Mouse (Mus musculus): ENCODE measurements at regions not wholly inside any gene's neighbourhood (a gene's known extent, or its start where the extent isn't known, plus 50 kb on each side); places are given as distances from the start of the nearest gene placed in this dataset.
A peak's percentile ranks its signal among the peaks of the same experiment; 100 is the strongest.

DNA sequence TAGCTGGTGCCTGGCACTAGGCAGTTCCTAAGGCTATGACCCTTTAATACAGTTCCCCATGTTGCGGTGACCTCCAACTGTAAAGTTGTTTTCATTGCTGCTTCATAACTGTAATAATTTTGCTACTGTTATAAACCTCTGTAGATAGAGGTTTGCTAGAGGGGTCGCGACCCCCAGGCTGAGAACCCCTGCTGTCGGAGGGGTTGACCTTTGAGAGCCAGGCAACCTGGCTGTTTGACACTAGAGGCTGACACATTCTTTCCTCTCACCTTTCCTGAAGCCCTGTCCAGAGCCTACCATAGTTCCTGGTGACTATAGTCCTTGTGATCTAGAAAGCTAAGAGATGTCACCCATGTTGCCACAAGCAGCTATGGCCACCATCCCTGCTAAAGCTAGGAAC is 272.9 kb downstream of the Matn1 start:
- no peak overlapping the region for H3K9ac ChIP-seq
- no peak overlapping the region for H3K4me3 ChIP-seq
- no peak for ATAC-seq (ENCODE audit: insufficient number of reproducible peaks, insufficient read depth, low FRiP score, low TSS enrichment, low read depth)
- no peaks in the 10 kb centered on the region for H3K36me3 ChIP-seq
- H3K27ac ChIP-seq = no peak overlapping the region
- H3K4me1 ChIP-seq = peaks cover 10% of the 10 kb centered on the region
- H3K4me2 ChIP-seq = no peak overlapping the region
- WGBS = 79% methylated on average over 4 of the region's 4 CpGs
- no peaks in the 10 kb centered on the region for H3K27me3 ChIP-seq
- no peaks in the 10 kb centered on the region for H3K9me3 ChIP-seq

DNA sequence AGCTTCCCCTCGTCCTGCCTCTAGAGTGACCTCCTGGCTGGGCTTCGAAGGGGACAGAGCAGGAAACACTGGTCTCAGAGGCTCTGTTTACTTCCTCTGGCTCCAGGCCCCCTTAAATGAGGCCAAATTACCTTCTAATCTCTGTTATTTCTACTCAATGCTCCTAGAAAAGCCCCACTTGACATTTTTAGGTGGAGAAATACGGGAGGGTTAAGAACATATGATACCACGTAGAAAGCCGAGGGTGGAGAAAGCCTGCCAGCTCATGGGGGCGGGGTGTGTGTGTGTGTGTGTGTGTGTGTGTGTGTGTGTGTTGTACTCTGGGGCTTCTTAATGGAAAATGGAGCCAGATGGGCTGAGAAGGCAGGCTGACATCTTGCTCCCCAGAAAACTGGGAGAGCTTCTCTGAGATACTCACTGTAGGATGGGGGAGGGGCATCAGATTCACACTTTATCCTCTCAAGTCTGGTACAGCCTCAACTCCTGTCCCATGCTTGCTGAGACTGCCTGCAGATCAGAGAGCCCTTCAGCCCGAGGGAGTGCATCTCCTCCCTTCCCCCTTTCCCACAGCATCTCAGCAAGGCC is 273.5 kb downstream of the Matn1 start:
- Histone ChIP-seq H3K4me1 (peaks cover 10% of the 10 kb centered on the region), H3K27ac (no peak overlapping the region), H3K27me3 (no peaks in the 10 kb centered on the region), H3K36me3 (no peaks in the 10 kb centered on the region), H3K4me2 (no peak overlapping the region), H3K9ac (no peak overlapping the region), H3K4me3 (no peak overlapping the region), H3K9me3 (no peaks in the 10 kb centered on the region)
- no peak for ATAC-seq (ENCODE audit: insufficient number of reproducible peaks, insufficient read depth, low FRiP score, low TSS enrichment, low read depth)
- WGBS = 27% methylated on average over 7 of the region's 7 CpGs

DNA sequence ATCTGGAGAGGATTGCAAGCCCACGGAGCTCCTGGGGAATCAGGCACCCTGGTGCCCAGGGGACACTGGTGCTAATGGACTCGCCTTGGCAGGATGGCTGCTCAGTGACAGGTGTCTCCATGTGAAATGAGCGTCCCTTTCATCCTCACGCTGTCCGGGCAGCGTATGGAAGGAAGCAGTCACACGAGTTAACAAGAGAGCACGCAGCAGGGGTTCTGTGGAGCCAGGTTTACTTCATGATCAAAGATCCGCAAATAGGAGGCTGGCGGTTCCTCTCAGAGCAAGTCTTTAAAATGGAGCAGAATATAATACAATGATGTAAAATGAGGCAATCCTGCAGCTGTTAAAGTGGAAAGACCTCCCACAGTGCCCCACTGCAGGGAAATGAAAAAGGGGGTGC is 276.8 kb downstream of the Matn1 start:
- Histone ChIP-seq H3K4me2 (no peak overlapping the region), H3K9me3 (no peaks in the 10 kb centered on the region), H3K27ac (no peak overlapping the region), H3K9ac (no peak overlapping the region), H3K36me3 (no peaks in the 10 kb centered on the region), H3K4me1 (peaks cover 10% of the 10 kb centered on the region), H3K27me3 (no peaks in the 10 kb centered on the region), H3K4me3 (no peak overlapping the region)
- ATAC-seq (ENCODE audit: insufficient number of reproducible peaks, insufficient read depth, low FRiP score, low TSS enrichment, low read depth) = no peak
- WGBS = 78% methylated on average over 10 of the region's 10 CpGs

DNA sequence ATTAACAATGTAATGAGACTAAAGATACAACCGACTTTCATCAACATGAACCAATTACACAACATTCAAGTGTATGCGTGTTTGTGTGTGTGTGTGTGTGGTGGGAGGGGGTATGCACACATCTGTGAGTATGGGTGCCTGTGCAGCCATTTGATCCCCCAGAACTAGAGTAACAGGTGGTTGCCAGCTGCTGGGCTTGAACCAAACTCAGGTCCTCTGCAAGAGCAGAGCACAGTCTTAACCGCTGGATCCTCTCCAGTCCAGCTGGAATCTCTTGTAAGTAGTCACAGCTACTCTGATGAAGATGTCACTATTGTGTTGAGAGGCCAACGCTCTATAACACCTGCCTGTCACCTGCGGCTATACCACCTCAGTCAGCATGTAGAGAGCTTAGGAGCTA is 286.2 kb downstream of the Matn1 start:
- 80% methylated on average over 5 of the region's 5 CpGs for WGBS
- Histone ChIP-seq H3K9me3 (no peaks in the 10 kb centered on the region), H3K9ac (no peak overlapping the region), H3K27ac (no peak overlapping the region), H3K4me2 (no peak overlapping the region), H3K4me1 (no peaks in the 10 kb centered on the region), H3K27me3 (no peaks in the 10 kb centered on the region; the same call in 1 of the 2 replicates), H3K36me3 (no peaks in the 10 kb centered on the region), H3K4me3 (no peak overlapping the region)
- ATAC-seq (ENCODE audit: insufficient number of reproducible peaks, insufficient read depth, low FRiP score, low TSS enrichment, low read depth) = no peak

- WGBS = 31% methylated on average over 4 of the region's 4 CpGs
- Histone ChIP-seq H3K27me3 (no peaks in the 10 kb centered on the region; the same call in 1 of the 2 replicates), H3K9ac (no peak overlapping the region), H3K4me2 (no peak overlapping the region), H3K36me3 (no peaks in the 10 kb centered on the region), H3K9me3 (no peaks in the 10 kb centered on the region), H3K4me3 (no peak overlapping the region), H3K27ac (no peak overlapping the region), H3K4me1 (no peaks in the 10 kb centered on the region)
- ATAC-seq (ENCODE audit: insufficient number of reproducible peaks, insufficient read depth, low FRiP score, low TSS enrichment, low read depth) = no peak
Observed at GRCm38 (mm10) chr4:131236611-131237031, 292.4 kb downstream of the Matn1 start.

GRCm38 (mm10) chr4:131238591-131238990 is 294.4 kb downstream of the Matn1 start:
- H3K4me2 ChIP-seq = no peak overlapping the region
- 0 out of 2 replicates have a peak, but pooled peaks cover 4% of the 10 kb centered on the region for H3K4me1 ChIP-seq
- no peaks in the 10 kb centered on the region for H3K36me3 ChIP-seq
- ATAC-seq (ENCODE audit: insufficient number of reproducible peaks, insufficient read depth, low FRiP score, low TSS enrichment, low read depth) = no peak
- H3K9ac ChIP-seq = no peak overlapping the region
- H3K4me3 ChIP-seq = no peak overlapping the region
- H3K27ac ChIP-seq = no peak overlapping the region
- no peaks in the 10 kb centered on the region for H3K9me3 ChIP-seq
- H3K27me3 ChIP-seq = no peaks in the 10 kb centered on the region; the same call in 1 of the 2 replicates
- whole genome bisulfite sequencing = 65% methylated on average over 3 of the region's 3 CpGs

- Histone ChIP-seq H3K27me3 (no peaks in the 10 kb centered on the region; the same call in 1 of the 2 replicates), H3K9ac (no peak overlapping the region), H3K4me3 (no peak overlapping the region), H3K27ac (no peak overlapping the region), H3K36me3 (no peaks in the 10 kb centered on the region), H3K9me3 (no peaks in the 10 kb centered on the region), H3K4me2 (no peak overlapping the region), H3K4me1 (peaks cover 7% of the 10 kb centered on the region; the same call in 1 of the 2 replicates)
- whole genome bisulfite sequencing = 71% methylated on average over 5 of the region's 5 CpGs
- ATAC-seq (ENCODE audit: insufficient number of reproducible peaks, insufficient read depth, low FRiP score, low TSS enrichment, low read depth) = no peak
Observed at GRCm38 (mm10) chr4:131239132-131239531, 294.9 kb downstream of the Matn1 start.

DNA sequence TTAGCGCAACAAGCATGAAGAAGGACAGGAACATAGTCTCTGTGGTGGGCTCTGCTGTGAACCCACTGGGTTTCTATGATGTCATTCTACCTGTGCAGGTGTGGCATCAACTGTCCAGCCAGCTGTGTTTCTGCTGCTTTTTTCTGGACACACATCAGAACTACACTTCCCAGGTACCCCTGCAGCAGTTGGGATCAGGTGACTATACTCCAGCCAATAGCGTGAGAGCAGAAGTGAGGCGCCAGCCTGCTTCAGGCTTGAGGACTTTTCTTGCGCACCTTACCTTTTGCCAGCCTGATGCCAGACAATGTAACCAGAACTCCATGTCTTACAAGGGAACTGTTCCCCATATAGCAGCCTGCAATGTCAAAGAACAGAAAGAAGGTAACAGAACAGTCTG is 296.3 kb downstream of the Matn1 start:
- Histone ChIP-seq H3K4me1 (peaks cover 8% of the 10 kb centered on the region; the same call in 1 of the 2 replicates), H3K27me3 (no peaks in the 10 kb centered on the region; the same call in 1 of the 2 replicates), H3K4me3 (no peak overlapping the region), H3K4me2 (no peak overlapping the region), H3K9me3 (no peaks in the 10 kb centered on the region), H3K36me3 (no peaks in the 10 kb centered on the region), H3K9ac (no peak overlapping the region), H3K27ac (no peak overlapping the region)
- no peak for ATAC-seq (ENCODE audit: insufficient number of reproducible peaks, insufficient read depth, low FRiP score, low TSS enrichment, low read depth)
- 81% methylated on average over 4 of the region's 4 CpGs for WGBS

GRCm38 (mm10) chr4:131242250-131242649 is 298.1 kb downstream of the Matn1 start:
- no peak overlapping the region for H3K4me2 ChIP-seq
- no peak overlapping the region for H3K27ac ChIP-seq
- H3K4me3 ChIP-seq = no peak overlapping the region
- H3K4me1 ChIP-seq = peaks cover 8% of the 10 kb centered on the region; the same call in 1 of the 2 replicates
- no peaks in the 10 kb centered on the region for H3K36me3 ChIP-seq
- H3K9me3 ChIP-seq = no peaks in the 10 kb centered on the region
- no peaks in the 10 kb centered on the region for H3K27me3 ChIP-seq
- H3K9ac ChIP-seq = no peak overlapping the region
- 50% methylated on average over 4 of the region's 4 CpGs for WGBS
- ATAC-seq (ENCODE audit: insufficient number of reproducible peaks, insufficient read depth, low FRiP score, low TSS enrichment, low read depth) = no peak

DNA sequence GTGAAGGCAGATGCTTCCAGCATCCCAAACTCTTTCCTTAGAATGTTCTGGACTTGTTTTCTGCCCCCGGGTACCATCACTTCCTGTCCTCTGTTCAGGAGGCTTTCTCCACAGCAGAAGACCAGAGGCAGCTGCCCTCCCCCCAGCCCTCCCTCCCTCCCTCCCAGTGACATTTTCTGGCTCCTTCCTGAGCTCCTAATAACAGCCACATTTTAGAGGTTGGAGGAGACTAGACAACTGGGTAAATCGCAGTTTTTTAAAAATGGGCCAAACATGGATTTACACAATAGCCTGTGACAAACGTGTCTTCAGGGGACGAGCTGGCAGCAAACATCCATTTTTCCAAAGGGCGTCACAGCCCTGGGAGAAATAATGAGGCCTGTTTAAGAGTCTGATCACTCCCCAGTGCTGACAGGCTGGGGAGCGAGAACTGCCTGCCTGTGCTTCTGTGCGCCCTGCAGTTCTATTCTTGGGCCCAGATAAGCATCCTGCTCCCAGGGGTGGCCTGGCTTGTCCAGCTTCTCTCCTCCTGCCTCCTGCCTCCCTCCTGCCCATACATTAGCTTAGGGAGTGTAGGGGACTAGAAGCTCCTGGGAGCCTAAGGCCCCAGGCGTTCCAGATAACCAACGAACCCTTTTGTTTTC is 299.7 kb downstream of the Matn1 start:
- H3K4me1 ChIP-seq = peaks cover 8% of the 10 kb centered on the region; the same call in 1 of the 2 replicates
- H3K27ac ChIP-seq = no peak overlapping the region
- 19% methylated on average over 9 of the region's 9 CpGs for WGBS
- 0 out of 2 replicates have a peak overlapping the region, but pooled peaks have one; percentile 17 for H3K9ac ChIP-seq
- H3K4me3 ChIP-seq = no peak overlapping the region
- H3K27me3 ChIP-seq = no peaks in the 10 kb centered on the region; the same call in 1 of the 2 replicates
- H3K36me3 ChIP-seq = no peaks in the 10 kb centered on the region
- H3K9me3 ChIP-seq = no peaks in the 10 kb centered on the region
- no peak for ATAC-seq (ENCODE audit: insufficient number of reproducible peaks, insufficient read depth, low FRiP score, low TSS enrichment, low read depth)
- H3K4me2 ChIP-seq = no peak overlapping the region

GRCm38 (mm10) chr4:131252602-131253442 is 308.6 kb downstream of the Matn1 start:
- Histone ChIP-seq H3K4me1 (peaks cover 5% of the 10 kb centered on the region; the same call in 1 of the 2 replicates), H3K27me3 (peaks cover 15% of the 10 kb centered on the region), H3K9ac (0 out of 2 replicates have a peak overlapping the region, but pooled peaks have one; percentile 49), H3K27ac (no peak overlapping the region), H3K36me3 (no peaks in the 10 kb centered on the region), H3K4me3 (peak overlapping the region; percentile 30), H3K4me2 (peak overlapping the region; percentile 52), H3K9me3 (no peaks in the 10 kb centered on the region)
- no peak for ATAC-seq (ENCODE audit: insufficient number of reproducible peaks, insufficient read depth, low FRiP score, low TSS enrichment, low read depth)
- 21% methylated on average over 30 of the region's 30 CpGs for WGBS
